Mouse (Mus musculus): ENCODE results near the gene Mcf2l.

- TF ChIP-seq GATA1 (IDR thresholded peaks at IDR 0.05; ENCODE audit: borderline replicate concordance, low read length), result no peak
- TF ChIP-seq FLI1 (IDR thresholded peaks at IDR 0.05; ENCODE audit: low read length), result no peak
Measured at GRCm38 (mm10) chr8:12905122-12905521, 31.5 kb downstream of the Mcf2l start.

All from megakaryocyte, embryonic 14.5 days (primary cell).